Mouse (Mus musculus): Measurements from ENCODE around the gene Plppr2. TPM values are rescaled to one million over a fixed set of nuclear protein-coding genes. Genes with fewer than 3 reads are reported as not detected.

Plppr2 gene
- total and polyA plus RNA-seq, 3 experiments = 1.3 to 13.9 TPM; not detected in 1

DNA sequence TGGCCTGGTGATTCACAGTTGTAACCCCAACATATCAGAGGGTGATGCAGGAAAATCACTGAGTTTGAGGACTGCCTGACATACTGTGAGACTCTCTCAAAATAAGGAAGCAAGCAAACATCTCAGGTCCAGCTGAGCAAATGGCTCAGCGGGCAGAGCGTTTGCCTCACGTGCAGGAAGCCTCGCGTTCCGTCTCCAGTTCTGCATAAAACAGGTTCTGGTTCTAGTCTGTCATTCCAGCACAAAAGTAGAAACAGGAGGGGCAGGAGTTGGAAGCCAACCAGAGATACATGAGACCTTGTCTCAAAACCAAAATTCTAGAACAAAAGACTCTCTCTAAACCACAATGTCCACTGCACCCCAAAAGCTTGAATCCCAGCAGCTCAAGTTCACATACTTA, 10.0 kb upstream of the Plppr2 start (continued):
- TF ChIP-seq CHD1 (IDR thresholded peaks at IDR 0.05; ENCODE audit: low read depth, low read length) (no peak), EP300 (IDR thresholded peaks at IDR 0.05; ENCODE audit: low read depth in 1 of 2, low read length in 2 of 2) (no peak; a peak in 1 of 4 replicates), MYC (IDR thresholded peaks at IDR 0.05; ENCODE audit: low read depth, low read length) (peak; percentile 92; the same call in 1 of the 2 replicates), TCF12 (IDR thresholded peaks at IDR 0.05; ENCODE audit: low read depth, low read length) (no peak), HCFC1 (IDR thresholded peaks at IDR 0.05; ENCODE audit: low read depth, low read length) (no peak), MAFK (IDR thresholded peaks at IDR 0.05; ENCODE audit: borderline replicate concordance, low read depth, low read length) (no peak), CTCF (IDR thresholded peaks at IDR 0.05 in 2 of 3, conservative IDR thresholded peaks at IDR 0.05 in 1 of 3; ENCODE audit: control insufficient read depth in 1 of 3, insufficient read depth in 1 of 3, low read depth in 2 of 3, low read length in 3 of 3, poor library complexity in 1 of 3, severe bottlenecking in 1 of 3) (no peak), ZKSCAN1 (IDR thresholded peaks at IDR 0.05; ENCODE audit: low read depth, low read length) (no peak), ETS1 (IDR thresholded peaks at IDR 0.05; ENCODE audit: low read depth, low read length) (peak; percentile 69; the same call in 1 of the 2 replicates), JUND (IDR thresholded peaks at IDR 0.05; ENCODE audit: low read depth, low read length) (no peak), GABPA (IDR thresholded peaks at IDR 0.05; ENCODE audit: low read depth, low read length) (no peak), MYB (IDR thresholded peaks at IDR 0.05; ENCODE audit: low read depth, low read length) (no peak), E2F4 (IDR thresholded peaks at IDR 0.05; ENCODE audit: borderline replicate concordance, low read depth, low read length) (no peak; the same call in 1 of the 2 replicates), RCOR1 (IDR thresholded peaks at IDR 0.05; ENCODE audit: low read depth, low read length) (peak; percentile 36; the same call in 1 of the 2 replicates), UBTF (IDR thresholded peaks at IDR 0.05; ENCODE audit: borderline replicate concordance, insufficient read depth, low read depth, low read length) (no peak)

- no peaks in the 10 kb centered on the region for H3K9me3 ChIP-seq (replicated peaks; ENCODE audit: insufficient read depth, low read length)
- H3K27ac ChIP-seq (ENCODE audit: control insufficient read depth, low read depth, low read length) = peak within 1 kb of the TSS; percentile 36
- peaks cover 2 to 38% of the 10 kb centered on the region in 2 experiments for H3K36me3 ChIP-seq (ENCODE audit: control insufficient read depth in 1 of 2, insufficient read depth in 2 of 2, low read length in 2 of 2)
- DNase-seq (ENCODE audit: low read depth, low spot score) = peak; percentile 100
- peaks cover 24 to 44% of the 10 kb centered on the region in 2 experiments for H3K4me1 ChIP-seq (ENCODE audit: control insufficient read depth in 1 of 2, insufficient read depth in 2 of 2, low read length in 2 of 2)
- H3K4me3 ChIP-seq (ENCODE audit: control insufficient read depth in 1 of 2, insufficient read depth in 1 of 2, low read depth in 2 of 2, low read length in 2 of 2) = peak within 1 kb of the TSS; percentile 50 to 82
- no peaks in the 10 kb centered on the region for H3K27me3 ChIP-seq (ENCODE audit: control insufficient read depth in 1 of 2, insufficient read depth in 2 of 2, low read length in 2 of 2)
- peaks cover 8% of the 10 kb centered on the region for H3K79me2 ChIP-seq (ENCODE audit: control insufficient read depth, insufficient read depth, low read length, poor library complexity)
- H3K9ac ChIP-seq (ENCODE audit: control insufficient read depth, low read depth, low read length, poor library complexity, severe bottlenecking) = peak within 1 kb of the TSS; percentile 64
- TF ChIP-seq GABPA (IDR thresholded peaks at IDR 0.05; ENCODE audit: low read depth, low read length) (no peak; the same call in 1 of the 2 replicates), TBP (IDR thresholded peaks at IDR 0.05; ENCODE audit: low read depth, low read length) (peak; percentile 81), ETS1 (IDR thresholded peaks at IDR 0.05; ENCODE audit: low read depth, low read length) (peak; percentile 63; the same call in 1 of the 2 replicates), MEF2A (IDR thresholded peaks at IDR 0.05; ENCODE audit: extremely low read depth, insufficient replicate concordance, low read depth, low read length, poor library complexity, severe bottlenecking) (peak; percentile 32; the same call in 1 of the 2 replicates), MXI1 (IDR thresholded peaks at IDR 0.05; ENCODE audit: low read depth, low read length) (peak; percentile 91), JUND (IDR thresholded peaks at IDR 0.05; ENCODE audit: low read depth, low read length) (no peak), ZC3H11A (IDR thresholded peaks at IDR 0.05; ENCODE audit: low read depth, low read length) (no peak), BHLHE40 (IDR thresholded peaks at IDR 0.05; ENCODE audit: borderline replicate concordance, low read depth, low read length) (no peak), MYC (IDR thresholded peaks at IDR 0.05; ENCODE audit: low read depth, low read length) (peak; percentile 87), KAT2A (conservative IDR thresholded peaks at IDR 0.05; ENCODE audit: low read depth, low read length) (no peak; the same call in 1 of the 2 replicates), ZNF384 (IDR thresholded peaks at IDR 0.05; ENCODE audit: low read depth, low read length) (no peak), SIN3A (IDR thresholded peaks at IDR 0.05; ENCODE audit: low read length) (peak; percentile 97), SMC3 (IDR thresholded peaks at IDR 0.05; ENCODE audit: low read depth, low read length) (peak; percentile 27; the same call in 1 of the 2 replicates), CTCF (IDR thresholded peaks at IDR 0.05 in 2 of 3, conservative IDR thresholded peaks at IDR 0.05 in 1 of 3; ENCODE audit: control insufficient read depth in 1 of 3, insufficient read depth in 1 of 3, low read depth in 2 of 3, low read length in 3 of 3, poor library complexity in 1 of 3, severe bottlenecking in 1 of 3) (no peak), EP300 (IDR thresholded peaks at IDR 0.05; ENCODE audit: low read depth in 1 of 2, low read length in 2 of 2) (peak in 1 of 2 experiments; percentile 38; a peak in 3 of 4 replicates), CHD1 (IDR thresholded peaks at IDR 0.05; ENCODE audit: low read depth, low read length) (no peak), POLR2AphosphoS5 (IDR thresholded peaks at IDR 0.05; ENCODE audit: borderline replicate concordance, low read depth, low read length) (no peak), NELFE (IDR thresholded peaks at IDR 0.05; ENCODE audit: low read depth, low read length) (peak; percentile 97), MAZ (IDR thresholded peaks at IDR 0.05; ENCODE audit: low read depth, low read length) (peak; percentile 95), TCF12 (IDR thresholded peaks at IDR 0.05; ENCODE audit: low read depth, low read length) (no peak; the same call in 1 of the 2 replicates), GATA1 (IDR thresholded peaks at IDR 0.05; ENCODE audit: low read depth, low read length) (no peak), MAX (IDR thresholded peaks at IDR 0.05; ENCODE audit: low read length) (peak; percentile 60; the same call in 1 of the 2 replicates), POLR2A (IDR thresholded peaks at IDR 0.05; ENCODE audit: control insufficient read depth in 1 of 2, insufficient read depth in 1 of 2, low read depth in 1 of 2, low read length in 2 of 2, poor library complexity in 1 of 2) (peak in 1 of 2 experiments; percentile 98; a peak in 2 of 4 replicates), USF2 (IDR thresholded peaks at IDR 0.05; ENCODE audit: borderline replicate concordance in 1 of 2, insufficient read depth in 1 of 2, low read depth in 1 of 2, low read length in 2 of 2) (no peak), POLR2AphosphoS2 (IDR thresholded peaks at IDR 0.05; ENCODE audit: low read length) (peak; percentile 92)
Measured at GRCm38 (mm10) chr9:21927208-21927753, 9.6 kb upstream of the Plppr2 start, which contains the start of the genes Ccdc159 and Tmem205. Gene Ccdc159 (plus strand): TSS chr9:21927471. Gene Tmem205 (minus strand): TSS chr9:21927556.
